Mouse (Mus musculus) left cerebral cortex, adult 2 months (tissue): ENCODE data around the gene Tnni2. TPM values are rescaled to one million over a fixed set of nuclear protein-coding genes. Genes with fewer than 3 reads are reported as not detected.
A peak's percentile ranks its signal among the peaks of the same experiment; 100 is the strongest.

Source experiments
- DNase-seq, 2 experiments: peaks; one replicate each; pipeline ENCODE4 v3.0.0; 2021 to 2022; ENCODE audit warnings: low spot score in 2 of 2, mixed read lengths in 1 of 2; ENCODE audit errors: extremely low spot score in 1 of 2
- H3K27ac ChIP-seq: fragments of 200-600 bp; 2 replicates; pipeline ENCODE4 v1.8.1; 2022
- H3K4me3 ChIP-seq: fragments of 200-600 bp; 2 replicates; pipeline ENCODE4 v1.8.1; 2022
- CTCF ChIP-seq: fragments of 200-600 bp; IDR thresholded peaks from 2 replicates; pipeline ENCODE4 v1.8.1; 2022; ENCODE audit warnings: antibody characterized with exemption, mild to moderate bottlenecking, moderate library complexity
- intact Hi-C: fragments of 180-260 bp; cut with DNase I; formaldehyde crosslinking; loops from one replicate; pipeline ENCODE4 v1.15.1; 2025
- total RNA-seq, 2 experiments: library from RNA; stranded (reverse); gene quantifications; 2 replicates each; pipeline ENCODE4 v1.2.3; 2021

The Tnni2 gene
- total RNA-seq, 2 experiments from 2014 or later = 0.50 TPM; not detected in 1

DNA sequence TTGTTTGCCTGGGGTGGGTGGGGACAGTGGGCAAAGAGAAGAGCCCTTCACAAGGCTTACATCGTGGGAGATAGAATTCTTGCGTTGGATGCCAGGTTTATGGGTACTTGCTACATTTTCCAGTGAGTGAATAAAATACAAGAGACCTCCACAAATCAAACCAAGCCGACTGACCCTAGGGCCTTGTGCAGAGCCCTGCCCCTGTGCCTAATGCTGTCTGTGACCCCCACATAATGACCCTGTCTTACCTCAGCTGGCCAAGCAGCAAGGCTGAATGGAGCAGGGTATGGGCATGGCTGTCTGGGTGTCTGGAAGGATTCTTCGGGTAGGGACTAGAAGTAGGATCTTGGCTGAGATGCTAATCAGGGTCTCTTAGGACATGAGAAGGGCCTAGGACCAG, 4.7 kb downstream of the Tnni2 start:
- H3K27ac ChIP-seq = no peak overlapping the region
- no peak for TF ChIP-seq CTCF
- no peak for DNase-seq
- intact Hi-C loops = no loop called here
- no peak overlapping the region for H3K4me3 ChIP-seq

- DNase-seq = no peak
- intact Hi-C loops = no loop called here
- no peak for TF ChIP-seq CTCF
- Histone ChIP-seq H3K27ac (no peak overlapping the region), H3K4me3 (no peak overlapping the region)
These were observed 7.5 kb downstream of the Tnni2 start for GRCm38 (mm10) chr7:142449038-142449617.

- Histone ChIP-seq H3K4me3 (no peak overlapping the region), H3K27ac (no peak overlapping the region)
- DNase-seq = no peak
- intact Hi-C loops = no loop called here
- TF ChIP-seq CTCF = no peak
These were observed 13.1 kb downstream of the Tnni2 start for GRCm38 (mm10) chr7:142454706-142455105.

GRCm38 (mm10) chr7:142455251-142455650, 13.6 kb downstream of the Tnni2 start:
- Histone ChIP-seq H3K27ac (no peak overlapping the region), H3K4me3 (no peak overlapping the region)
- no peak for TF ChIP-seq CTCF
- intact Hi-C loops = no loop called here
- no peak for DNase-seq

- no peak for TF ChIP-seq CTCF
- intact Hi-C loops = no loop called here
- no peak for DNase-seq
- Histone ChIP-seq H3K4me3 (no peak overlapping the region), H3K27ac (no peak overlapping the region)
These were observed 15.2 kb downstream of the Tnni2 start for GRCm38 (mm10) chr7:142456806-142457205.

DNA sequence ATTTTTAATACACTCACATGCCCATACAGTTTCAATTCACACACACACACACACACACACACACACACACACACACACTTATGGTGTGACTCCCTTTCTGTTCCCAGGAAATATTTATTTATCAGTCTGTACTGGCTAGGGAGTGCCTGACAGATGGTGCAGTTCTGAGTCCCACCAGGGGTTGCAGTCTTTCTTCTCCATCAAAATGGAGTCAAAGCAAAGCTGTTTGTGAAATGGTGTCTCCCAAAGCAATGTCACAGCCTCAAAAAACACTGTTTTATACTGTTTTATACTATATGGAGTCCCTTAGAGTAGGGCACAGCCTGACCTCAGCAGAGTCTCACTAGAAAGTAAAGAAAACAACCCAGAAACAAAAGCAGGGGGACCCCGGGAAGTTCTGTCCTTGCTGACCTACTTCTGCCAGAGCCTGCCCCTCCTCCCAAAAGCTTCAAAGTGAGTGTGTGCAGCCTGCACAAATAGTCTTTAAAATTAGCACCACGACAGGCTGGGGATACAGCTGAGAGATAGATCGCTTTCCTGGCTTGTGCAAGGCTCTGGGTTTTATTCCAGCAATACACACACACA, 15.7 kb downstream of the Tnni2 start:
- peak; percentile 8; the same call in 1 of the 2 replicates for TF ChIP-seq CTCF
- Histone ChIP-seq H3K27ac (no peak overlapping the region; the same call in 1 of the 2 replicates), H3K4me3 (no peak overlapping the region)
- intact Hi-C loops = no loop called here
- no peak for DNase-seq

DNA sequence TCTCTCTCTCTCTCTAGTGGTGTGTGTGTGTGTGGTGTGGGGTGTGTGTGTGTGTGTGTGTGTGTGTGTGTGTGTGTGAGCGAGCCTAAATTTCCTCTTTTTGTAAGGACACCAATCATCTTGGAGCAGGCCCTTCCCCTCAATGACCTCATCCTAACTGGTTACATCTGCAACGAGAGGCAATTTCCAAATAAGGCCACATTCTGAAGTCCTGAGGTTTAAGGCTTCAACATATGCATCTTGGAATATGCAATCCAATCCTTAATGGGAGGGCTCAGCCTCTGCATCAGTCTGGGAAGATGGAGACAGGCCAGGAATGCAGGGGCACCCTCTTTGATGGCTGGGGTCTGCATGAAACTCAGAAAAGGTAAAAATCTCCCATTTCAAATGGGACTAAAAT, 16.4 kb downstream of the Tnni2 start:
- Histone ChIP-seq H3K4me3 (no peak overlapping the region), H3K27ac (no peak overlapping the region)
- intact Hi-C loops = no loop called here
- TF ChIP-seq CTCF = no peak
- DNase-seq = no peak

DNA sequence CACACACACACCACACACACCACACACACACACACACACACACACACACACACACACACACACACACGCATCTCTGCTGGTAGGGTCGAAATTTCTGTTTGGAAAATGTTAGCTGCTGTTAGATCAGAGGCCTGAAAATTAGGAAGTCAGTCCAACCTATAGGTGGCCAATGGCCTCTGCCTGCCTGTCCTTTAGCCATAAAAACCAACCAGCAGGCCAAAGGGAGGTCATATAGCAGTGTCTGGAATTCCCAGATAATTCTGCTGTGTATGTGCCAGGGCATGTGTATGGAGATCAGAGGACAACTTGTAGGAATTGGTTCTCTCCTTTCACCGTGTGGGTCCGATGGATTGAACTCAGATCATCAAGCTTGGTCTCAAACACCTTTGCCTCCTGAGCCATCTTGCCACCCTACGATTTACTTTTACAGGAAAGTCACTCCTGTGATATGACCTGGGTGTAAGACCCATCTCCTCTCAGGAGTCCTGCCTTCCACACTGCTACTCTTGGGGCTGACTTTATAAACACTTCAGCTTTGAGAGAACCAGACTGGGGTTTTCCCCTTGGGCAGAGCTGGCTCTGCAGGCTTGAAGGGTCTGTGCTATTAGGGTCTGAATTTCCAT, 17.2 kb downstream of the Tnni2 start:
- no peak overlapping the region for H3K27ac ChIP-seq

DNA sequence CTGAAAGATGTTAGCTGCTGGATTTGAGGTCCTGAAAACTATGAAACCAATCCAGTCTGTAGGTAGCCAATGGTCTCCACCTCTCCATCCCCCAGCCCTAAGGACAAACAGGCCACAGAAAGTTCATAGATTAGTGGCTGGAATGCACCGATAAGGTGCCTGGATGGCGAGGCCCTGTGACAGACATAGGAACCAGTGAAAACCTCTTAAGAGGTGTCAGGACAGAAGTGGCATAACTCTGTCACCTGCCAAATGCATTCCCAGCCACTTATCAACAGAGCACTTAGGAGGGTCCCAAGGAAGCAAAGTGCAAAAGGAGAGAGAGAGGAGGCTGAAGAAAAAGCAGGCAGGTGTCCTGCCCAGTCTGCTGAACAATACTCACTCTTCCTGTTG, 17.7 kb downstream of the Tnni2 start:
- no peak overlapping the region for H3K27ac ChIP-seq
- no peak overlapping the region for H3K4me3 ChIP-seq
- intact Hi-C loops = no loop called here
- DNase-seq = no peak
- TF ChIP-seq CTCF = no peak

More for the DNA sequence above, 17.2 kb downstream of the Tnni2 start:
- DNase-seq = no peak
- intact Hi-C loops = no loop called here
- TF ChIP-seq CTCF = no peak
- H3K4me3 ChIP-seq = no peak overlapping the region

GRCm38 (mm10) chr7:142460636-142461077, 19.0 kb downstream of the Tnni2 start, which contains the start of gene Lsp1:
Gene Lsp1 (plus strand): TSS chr7:142460809.
- intact Hi-C loops = no loop called here
- no peak for DNase-seq
- H3K27ac ChIP-seq = no peak within 1 kb of the TSS
- no peak for TF ChIP-seq CTCF
- H3K4me3 ChIP-seq = no peak within 1 kb of the TSS

DNA sequence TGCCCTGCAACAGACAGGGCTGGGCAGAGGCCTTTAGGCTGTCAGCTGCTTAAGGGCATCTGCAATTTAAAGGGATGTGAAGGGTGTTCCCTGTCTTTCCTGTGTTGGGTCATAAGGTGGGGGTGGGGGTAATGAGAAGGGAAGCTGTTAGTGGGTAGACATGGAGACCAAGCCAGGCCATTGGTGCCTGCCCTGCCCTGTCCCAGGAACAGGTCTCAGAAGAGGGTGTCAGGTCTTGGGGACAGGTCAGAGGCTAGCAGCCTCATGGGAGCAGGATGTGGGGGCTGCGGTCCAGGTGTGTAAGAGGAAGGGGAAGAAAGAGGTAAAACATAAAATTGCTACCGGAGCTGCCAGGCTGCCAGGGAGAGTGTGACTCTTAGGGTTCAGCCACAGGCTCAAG, 19.8 kb downstream of the Tnni2 start:
- intact Hi-C loops = no loop called here
- no peak for TF ChIP-seq CTCF
- no peak overlapping the region for H3K4me3 ChIP-seq
- no peak overlapping the region for H3K27ac ChIP-seq
- DNase-seq = no peak

DNA sequence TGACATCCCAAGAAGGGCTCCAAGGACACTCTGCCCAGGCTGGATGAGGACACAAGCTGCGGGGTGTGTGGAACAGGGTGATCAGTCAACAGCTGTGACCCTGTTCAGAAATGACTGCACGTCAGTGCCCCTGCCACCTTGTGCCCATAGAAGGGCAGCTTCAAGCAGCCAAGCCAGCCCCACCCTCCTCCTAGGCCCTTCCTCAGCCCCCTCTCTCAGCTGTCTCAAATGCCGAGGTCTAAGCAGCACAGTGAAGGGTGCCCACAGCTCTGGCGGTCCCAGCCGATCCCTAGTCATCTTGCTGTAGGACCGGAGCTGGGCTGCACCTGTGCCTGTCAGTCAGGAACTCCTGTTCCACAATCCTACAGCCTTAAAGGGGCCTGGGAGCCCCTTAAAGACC, 20.6 kb downstream of the Tnni2 start:
- no peak for DNase-seq
- Histone ChIP-seq H3K4me3 (no peak overlapping the region), H3K27ac (no peak overlapping the region)
- intact Hi-C loops = no loop called here
- no peak for TF ChIP-seq CTCF
